Mouse (Mus musculus): ENCODE measurements at regions not wholly inside any gene's neighbourhood (a gene's known extent, or its start where the extent isn't known, plus 50 kb on each side); places are given as distances from the start of the nearest gene placed in this dataset.
A peak's percentile ranks its signal among the peaks of the same experiment; 100 is the strongest.

DNA sequence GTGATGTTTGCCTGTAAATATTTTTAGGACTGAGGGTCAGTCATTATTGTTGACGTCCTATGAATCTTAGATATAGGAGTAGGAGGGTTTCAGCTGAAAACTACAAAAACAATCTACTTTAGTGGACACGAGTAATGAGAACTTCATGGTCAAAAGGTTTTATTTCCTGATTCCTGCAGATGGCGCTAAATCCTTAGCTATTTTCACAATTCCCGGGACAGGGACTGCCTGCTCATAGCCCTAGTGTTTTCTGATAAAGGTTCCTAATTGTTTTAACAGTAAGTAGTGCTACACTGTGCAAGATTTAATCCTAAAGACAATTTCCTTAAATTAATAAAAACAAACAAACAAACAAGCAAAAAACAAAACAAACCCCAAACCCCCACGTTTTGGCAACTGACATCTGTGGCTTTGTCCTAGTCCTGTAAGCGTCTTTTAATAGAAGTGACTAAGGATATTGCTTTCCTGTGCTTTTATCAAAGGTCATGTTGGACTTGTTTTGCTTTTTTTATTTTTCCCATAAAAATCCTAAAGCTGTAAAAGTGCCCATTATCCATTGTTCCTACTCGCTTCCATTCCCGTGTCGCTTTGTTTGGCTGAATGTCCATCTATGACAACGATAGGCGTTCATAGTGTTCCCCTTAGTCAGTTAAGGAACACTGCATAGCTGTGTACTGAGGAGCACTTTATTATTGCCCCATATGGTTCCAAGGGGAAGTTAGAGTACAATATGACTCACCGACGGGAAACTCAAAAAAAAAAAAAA is 53.5 kb upstream of the Akr1e1 start:
- peak in 1 of 2 experiments; percentile 68 for DNase-seq (ENCODE audit: low spot score in 2 of 2)

All from left cerebral cortex, adult 9 months (tissue).